Mouse (Mus musculus) c-Kit-negative CD71-positive TER-119-positive erythroid progenitor cells, embryonic 14.5 days (primary cell): ENCODE measurements around the gene Mafg.

Experiments
- DNase-seq: peaks from one replicate; pipeline ENCODE4 v3.0.0-alpha.2; 2013; ENCODE audit warnings: low read depth, low spot score

The Mafg gene

GRCm38 (mm10) chr11:120623961-120624679 lies 9.3 kb downstream of the Mafg start:
- no peak for DNase-seq

DNA sequence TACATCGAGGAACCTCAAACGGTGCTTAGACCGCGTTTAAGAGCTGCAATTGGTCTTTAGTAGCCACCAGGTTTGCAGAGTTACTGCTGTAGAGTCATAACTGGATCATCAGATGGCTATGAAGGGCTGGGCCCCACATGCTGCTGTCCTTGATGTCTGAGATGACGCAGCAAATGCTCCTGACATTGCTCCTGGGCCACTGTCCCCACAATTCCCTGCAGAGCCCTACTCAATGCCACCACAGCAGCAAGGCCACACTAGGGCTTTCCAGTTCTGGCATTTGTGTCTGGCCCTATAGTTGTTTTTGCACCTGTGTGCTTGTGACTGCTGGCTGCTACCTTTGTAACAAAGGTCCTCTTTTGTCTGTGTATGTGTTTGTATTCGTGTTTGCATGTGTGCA lies 10.6 kb downstream of the Mafg start:
- DNase-seq: no peak

DNA sequence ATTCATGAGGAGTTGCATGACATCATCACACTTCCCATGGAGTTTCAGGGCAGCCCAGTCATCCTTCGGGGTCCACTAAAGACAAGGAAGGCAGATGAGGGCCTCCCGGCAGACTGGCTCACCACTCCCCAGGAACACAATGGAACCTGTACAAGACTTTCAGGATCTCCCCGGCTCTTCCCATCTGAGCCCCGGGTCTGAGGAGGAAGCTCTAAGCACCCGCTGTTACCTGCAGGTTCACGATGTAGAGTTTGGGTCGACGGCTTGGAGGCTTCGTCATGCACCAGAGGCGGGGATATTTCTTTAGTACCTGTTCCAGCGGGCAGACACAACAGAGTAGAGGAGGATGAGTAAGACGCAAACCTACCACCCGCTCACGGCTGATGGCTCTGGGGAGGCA lies 13.2 kb downstream of the Mafg start:
- no peak for DNase-seq

DNA sequence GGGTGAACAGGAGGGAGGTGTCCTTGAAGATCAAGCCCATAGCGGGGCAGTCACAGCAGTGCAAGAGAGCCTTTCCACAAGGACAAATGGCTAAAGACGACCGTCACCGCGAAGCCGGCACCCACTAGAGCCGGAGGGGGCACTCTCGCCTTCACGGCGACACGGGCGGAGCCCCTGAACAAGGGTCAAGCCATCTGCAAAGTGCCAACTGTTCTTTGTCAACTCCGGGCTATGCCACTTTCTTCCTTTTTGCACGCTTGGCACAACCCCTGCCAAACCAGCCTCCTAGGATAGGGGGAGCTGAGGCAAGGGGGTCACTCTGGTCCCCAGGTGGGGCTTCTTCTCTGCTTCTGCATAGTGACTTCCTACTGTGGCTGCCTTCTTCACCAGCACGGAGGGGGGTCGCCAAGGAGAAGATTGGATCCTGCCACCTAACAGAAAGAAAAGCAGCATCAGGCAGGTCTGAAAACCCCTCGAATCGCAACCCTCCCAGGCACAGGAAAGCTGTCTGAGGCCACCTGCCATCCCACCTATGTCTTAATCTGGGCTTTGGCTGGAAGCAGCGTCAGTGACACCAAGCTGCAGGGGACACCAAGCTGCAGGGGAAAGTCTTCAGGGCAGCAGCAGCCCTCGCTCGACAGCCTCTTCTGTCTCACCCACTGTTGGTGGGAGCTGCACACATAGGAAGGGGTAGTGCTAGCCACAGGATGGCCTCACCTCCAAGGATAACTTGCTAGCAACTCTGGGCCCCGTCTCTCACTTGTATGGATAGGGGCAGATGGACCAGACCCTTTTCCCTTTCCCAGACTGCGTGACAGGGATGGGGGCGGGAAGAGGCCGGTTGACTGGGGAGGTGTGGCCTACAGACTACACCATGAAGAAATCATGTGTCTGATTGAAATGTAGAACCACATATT lies 14.5 kb downstream of the Mafg start:
- no peak for DNase-seq

DNA sequence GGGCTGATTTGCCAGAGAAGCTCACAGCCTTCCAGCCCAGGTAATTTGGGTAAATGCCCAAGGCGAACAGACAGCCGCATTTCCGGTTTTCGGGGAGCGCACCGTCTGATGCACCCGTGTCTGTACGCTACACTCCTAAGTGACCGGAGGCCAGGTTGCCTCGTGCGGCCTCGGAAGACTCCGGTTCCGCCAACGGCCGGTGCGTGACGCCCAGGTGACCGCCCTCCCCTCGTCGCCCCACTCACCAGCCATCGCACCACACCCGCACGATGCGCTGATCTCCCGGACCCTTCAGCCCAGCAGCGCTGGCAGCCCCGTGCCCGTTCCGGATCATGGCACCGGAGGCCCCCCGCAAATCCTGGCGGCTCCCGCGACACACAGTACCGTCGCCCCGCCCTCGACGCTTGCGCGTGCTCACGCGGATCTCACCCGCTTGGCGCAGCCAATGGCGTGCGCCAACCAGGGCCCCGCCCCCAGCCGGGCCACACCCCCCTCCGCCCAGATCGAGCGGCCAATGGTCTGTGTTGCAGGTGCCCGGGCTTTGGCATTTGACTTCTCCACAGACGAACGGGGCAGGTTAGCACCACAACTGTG lies 15.8 kb downstream of the Mafg start, which contains the start of gene Pcyt2:
TSS of gene Pcyt2 (minus strand) at position 418 of the 594 bp plus-strand sequence.
- peak; percentile 85 for DNase-seq

DNA sequence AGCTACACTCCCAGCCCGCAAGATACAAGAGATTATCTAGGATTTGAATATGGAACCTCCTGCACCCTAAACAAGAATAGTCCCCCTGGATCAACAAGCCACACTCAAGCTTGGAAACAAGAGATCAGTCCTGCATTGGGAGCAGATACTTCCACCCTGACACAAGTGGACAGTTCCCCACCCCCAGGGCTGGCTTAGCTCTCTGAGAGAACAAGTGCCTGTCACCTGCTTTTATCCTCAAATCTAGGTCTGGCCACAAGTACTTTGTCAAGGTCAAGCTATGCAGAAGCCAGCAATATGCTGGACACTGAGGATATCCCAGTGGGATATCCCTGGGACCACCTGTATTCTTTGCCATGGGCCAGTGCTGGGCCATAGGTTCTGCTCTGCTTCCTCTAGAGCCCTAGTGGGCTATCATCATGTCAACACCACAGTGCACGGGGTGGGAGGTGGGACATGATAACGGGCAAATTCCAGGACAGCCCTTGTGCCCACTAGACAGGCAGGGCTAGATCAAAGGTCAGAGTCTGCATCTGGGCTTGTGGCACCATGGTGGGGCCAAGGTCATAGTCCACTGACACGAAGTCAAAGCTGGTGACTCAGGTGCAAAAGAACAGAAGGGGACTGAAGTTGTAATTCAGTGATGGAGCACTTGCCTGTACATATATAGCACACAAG lies 16.6 kb downstream of the Mafg start:
- no peak for DNase-seq

GRCm38 (mm10) chr11:120615606-120616203 lies 17.7 kb downstream of the Mafg start:
- no peak for DNase-seq

- DNase-seq: no peak
Measured at GRCm38 (mm10) chr11:120615167-120615566, 18.2 kb downstream of the Mafg start.

GRCm38 (mm10) chr11:120613976-120614375 lies 19.4 kb downstream of the Mafg start:
- DNase-seq: no peak

DNA sequence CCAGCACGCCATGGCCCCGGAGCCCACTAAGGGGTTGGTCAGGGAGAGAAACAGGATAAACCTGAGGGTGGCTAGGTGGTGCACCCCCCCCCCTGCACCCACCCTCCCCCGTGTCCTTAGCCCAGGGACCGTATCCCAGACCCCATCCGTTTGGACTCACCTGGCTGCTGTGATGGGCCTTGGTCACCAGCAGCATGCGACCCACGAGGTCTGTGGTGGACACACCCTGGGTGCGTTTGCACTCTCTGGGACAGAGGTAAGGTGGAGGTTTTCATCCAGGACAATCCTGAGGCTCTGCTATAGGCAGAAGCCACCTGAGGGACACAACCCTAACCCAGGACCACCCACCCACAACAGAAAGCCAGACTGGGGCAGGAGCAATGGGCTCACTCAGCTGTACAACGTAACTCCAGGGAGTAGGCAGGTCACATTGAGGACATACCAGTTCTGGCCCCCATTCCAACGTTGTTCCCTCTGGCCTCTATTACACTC lies 19.9 kb downstream of the Mafg start:
- no peak for DNase-seq

DNA sequence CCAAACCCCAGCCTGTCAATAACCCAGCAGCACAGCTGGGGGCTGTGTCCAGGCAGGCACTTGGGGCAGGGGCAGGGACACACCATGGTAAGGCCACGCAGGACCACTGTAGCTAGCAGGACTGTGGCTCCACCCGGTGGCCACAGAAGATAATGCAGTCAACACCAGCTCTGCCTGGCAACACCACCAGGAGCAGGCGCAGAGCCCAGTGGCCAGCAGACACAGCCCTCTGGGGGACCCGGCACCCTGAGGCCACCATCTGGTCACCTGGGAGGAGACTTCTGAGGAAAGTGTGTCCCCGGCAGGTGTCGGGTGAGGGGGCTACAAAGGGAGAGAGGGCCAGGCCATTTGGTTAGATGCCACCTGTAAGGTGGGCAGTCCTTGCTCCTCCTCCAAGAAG lies 20.6 kb downstream of the Mafg start:
- DNase-seq: peak; percentile 54

- DNase-seq: no peak
Measured at GRCm38 (mm10) chr11:120610477-120611046, 22.8 kb downstream of the Mafg start.

GRCm38 (mm10) chr11:120609250-120609649 lies 24.1 kb downstream of the Mafg start:
- DNase-seq: no peak

- no peak for DNase-seq
Measured at GRCm38 (mm10) chr11:120608241-120609034, 25.0 kb downstream of the Mafg start, which contains the start of gene Npb. Gene Npb (plus strand): TSS chr11:120608477.

DNA sequence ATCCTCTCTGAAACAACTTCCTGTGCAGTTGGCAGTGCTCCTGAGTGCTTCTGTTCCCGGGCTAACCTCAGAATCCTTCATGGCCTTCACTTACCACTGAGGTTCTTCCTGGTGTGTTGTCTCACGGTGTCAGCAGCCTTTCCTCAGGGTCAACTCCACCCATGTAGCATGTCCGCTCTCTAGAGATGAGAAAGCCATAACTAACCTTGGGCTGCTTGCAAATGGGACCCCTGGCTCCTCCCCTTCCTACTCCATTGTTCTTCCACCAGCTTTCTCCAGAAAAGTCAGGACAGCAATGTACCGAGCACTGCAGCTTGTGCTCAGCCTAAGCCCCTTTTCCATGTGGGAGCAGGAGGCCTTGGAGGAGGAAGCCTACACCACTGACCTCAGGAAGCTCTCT lies 26.6 kb downstream of the Mafg start:
- DNase-seq: no peak

DNA sequence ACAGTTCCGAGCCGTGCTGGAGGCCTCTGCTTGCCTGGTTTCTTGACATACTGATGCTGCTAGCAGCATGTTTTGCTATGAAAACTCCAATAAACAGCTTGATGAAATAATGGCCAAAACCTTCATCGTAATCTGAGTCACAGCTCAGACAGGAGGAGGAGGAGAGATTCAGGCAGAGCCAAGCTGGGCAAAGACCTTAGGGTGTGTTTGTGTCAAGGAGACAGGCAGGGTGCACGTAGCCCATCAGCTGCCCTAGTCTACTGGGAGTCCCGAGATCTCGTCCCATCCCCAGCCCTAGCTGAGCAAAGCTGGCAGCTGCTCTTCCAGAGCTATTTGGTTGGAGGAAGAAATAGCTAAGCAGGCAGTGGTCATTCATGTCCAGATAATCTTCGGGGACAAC lies 27.7 kb downstream of the Mafg start:
- no peak for DNase-seq

DNA sequence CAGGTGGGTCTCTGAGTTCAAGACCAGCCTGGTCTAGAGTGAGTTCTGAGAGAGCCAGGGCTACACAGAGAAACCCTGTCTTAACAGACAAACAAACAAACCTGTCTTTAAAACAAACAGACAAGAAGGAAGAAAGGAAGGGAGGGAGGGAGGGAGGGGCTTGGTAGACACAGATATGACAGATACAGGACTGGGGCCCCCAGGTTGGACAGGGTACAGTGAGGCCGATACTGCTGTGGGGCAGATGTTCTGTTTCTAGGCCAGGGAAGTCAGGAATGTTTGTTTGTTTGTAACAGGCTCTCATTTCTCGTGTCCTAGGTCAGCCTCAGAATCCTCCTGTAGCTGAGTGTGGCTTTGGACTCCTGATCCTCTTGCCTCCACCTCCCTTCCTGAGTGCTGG lies 29.9 kb downstream of the Mafg start:
- DNase-seq: no peak

- no peak for DNase-seq
Measured at GRCm38 (mm10) chr11:120600716-120601115, 32.7 kb downstream of the Mafg start.

- DNase-seq: no peak
Measured at GRCm38 (mm10) chr11:120598990-120599549, 34.3 kb downstream of the Mafg start.
